Mouse (Mus musculus): ENCODE measurements at regions not wholly inside any gene's neighbourhood (a gene's known extent, or its start where the extent isn't known, plus 50 kb on each side); places are given as distances from the start of the nearest gene placed in this dataset.

DNA sequence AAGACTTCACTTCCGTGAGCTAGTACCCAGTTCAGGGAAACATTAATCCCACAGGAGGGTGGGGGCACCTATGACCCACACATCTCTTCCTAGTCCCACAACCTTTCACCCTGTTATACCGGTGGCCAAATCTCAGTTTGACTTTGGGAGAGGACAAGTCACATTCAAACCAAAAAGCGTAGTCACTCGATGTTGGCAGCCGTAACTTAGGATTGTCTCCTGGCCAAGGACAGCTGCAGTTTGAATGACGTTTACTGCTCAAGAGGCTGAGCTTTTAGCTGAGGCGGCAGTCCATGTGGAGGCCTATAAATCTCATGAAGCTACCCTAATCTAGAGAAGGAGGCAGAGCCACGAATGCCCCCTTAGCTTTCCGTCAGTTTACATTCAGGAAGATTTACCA, 117.0 kb upstream of the Tmem164 start:
- H3K4me1 ChIP-seq (ENCODE audit: insufficient read depth) = no peaks in the 10 kb centered on the region
- no peaks in the 10 kb centered on the region for H3K27me3 ChIP-seq (ENCODE audit: insufficient read depth, low read length)
- H3K27ac ChIP-seq (ENCODE audit: low read depth, low read length) = no peak overlapping the region
- no peaks in the 10 kb centered on the region for H3K36me3 ChIP-seq (ENCODE audit: insufficient read depth)
- WGBS = 75% methylated on average over 9 of the region's 9 CpGs
- no peak overlapping the region for H3K4me3 ChIP-seq (ENCODE audit: low read depth, low read length)
- no peak overlapping the region for H3K4me2 ChIP-seq (ENCODE audit: low read depth)
- no peak for DNase-seq
- ATAC-seq = no peak
- H3K9me3 ChIP-seq (ENCODE audit: low read length) = no peaks in the 10 kb centered on the region
- H3K9ac ChIP-seq = no peak overlapping the region
- TF ChIP-seq CTCF (IDR thresholded peaks at IDR 0.05; ENCODE audit: low read depth) = no peak

GRCm38 (mm10) chrX:142571772-142572171, 109.4 kb upstream of the Tmem164 start:
- Histone ChIP-seq H3K27ac (ENCODE audit: low read depth, low read length) (no peak overlapping the region), H3K4me3 (ENCODE audit: low read depth, low read length) (no peak overlapping the region), H3K9ac (no peak overlapping the region), H3K4me2 (ENCODE audit: low read depth) (no peak overlapping the region), H3K4me1 (ENCODE audit: insufficient read depth) (no peaks in the 10 kb centered on the region), H3K9me3 (ENCODE audit: low read length) (no peaks in the 10 kb centered on the region), H3K27me3 (ENCODE audit: insufficient read depth, low read length) (no peaks in the 10 kb centered on the region), H3K36me3 (ENCODE audit: insufficient read depth) (no peaks in the 10 kb centered on the region)
- ATAC-seq (no peak), DNase-seq (no peak)
- no peak for TF ChIP-seq CTCF (IDR thresholded peaks at IDR 0.05; ENCODE audit: low read depth)

- no peak for DNase-seq
- no peak overlapping the region for H3K4me2 ChIP-seq (ENCODE audit: low read depth)
- WGBS = 91% methylated on average over 4 of the region's 4 CpGs
Measured at GRCm38 (mm10) chrX:142574022-142574421, 107.2 kb upstream of the Tmem164 start.

GRCm38 (mm10) chrX:142574945-142575710, 106.1 kb upstream of the Tmem164 start:
- Histone ChIP-seq H3K27me3 (ENCODE audit: insufficient read depth, low read length) (no peaks in the 10 kb centered on the region), H3K27ac (ENCODE audit: low read depth, low read length) (no peak overlapping the region), H3K4me2 (ENCODE audit: low read depth) (no peak overlapping the region), H3K4me3 (ENCODE audit: low read depth, low read length) (no peak overlapping the region), H3K4me1 (ENCODE audit: insufficient read depth) (no peaks in the 10 kb centered on the region), H3K9ac (no peak overlapping the region), H3K36me3 (ENCODE audit: insufficient read depth) (no peaks in the 10 kb centered on the region), H3K9me3 (ENCODE audit: low read length) (no peaks in the 10 kb centered on the region)
- ATAC-seq = no peak
- TF ChIP-seq CTCF (IDR thresholded peaks at IDR 0.05; ENCODE audit: low read depth) = no peak
- no peak for DNase-seq
- WGBS = 58% methylated on average over 10 of the region's 10 CpGs

More at GRCm38 (mm10) chrX:142574022-142574421, 107.2 kb upstream of the Tmem164 start:
- Histone ChIP-seq H3K9ac (no peak overlapping the region), H3K27ac (ENCODE audit: low read depth, low read length) (no peak overlapping the region), H3K27me3 (ENCODE audit: insufficient read depth, low read length) (no peaks in the 10 kb centered on the region), H3K4me1 (ENCODE audit: insufficient read depth) (no peaks in the 10 kb centered on the region), H3K36me3 (ENCODE audit: insufficient read depth) (no peaks in the 10 kb centered on the region), H3K9me3 (ENCODE audit: low read length) (no peaks in the 10 kb centered on the region), H3K4me3 (ENCODE audit: low read depth, low read length) (no peak overlapping the region)
- TF ChIP-seq CTCF (IDR thresholded peaks at IDR 0.05; ENCODE audit: low read depth) = no peak
- ATAC-seq = no peak

- no peaks in the 10 kb centered on the region for H3K36me3 ChIP-seq (ENCODE audit: insufficient read depth)
- H3K27me3 ChIP-seq (ENCODE audit: insufficient read depth, low read length) = no peaks in the 10 kb centered on the region
- no peak overlapping the region for H3K27ac ChIP-seq (ENCODE audit: low read depth, low read length)
- ATAC-seq (no peak), DNase-seq (no peak)
- H3K9ac ChIP-seq = no peak overlapping the region
- 64% methylated on average over 3 of the region's 3 CpGs for WGBS
- H3K4me1 ChIP-seq (ENCODE audit: insufficient read depth) = no peaks in the 10 kb centered on the region
- no peak overlapping the region for H3K4me2 ChIP-seq (ENCODE audit: low read depth)
- no peak overlapping the region for H3K4me3 ChIP-seq (ENCODE audit: low read depth, low read length)
- H3K9me3 ChIP-seq (ENCODE audit: low read length) = no peaks in the 10 kb centered on the region
- TF ChIP-seq CTCF (IDR thresholded peaks at IDR 0.05; ENCODE audit: low read depth) = no peak
Measured at GRCm38 (mm10) chrX:142576127-142576526, 105.1 kb upstream of the Tmem164 start.

DNA sequence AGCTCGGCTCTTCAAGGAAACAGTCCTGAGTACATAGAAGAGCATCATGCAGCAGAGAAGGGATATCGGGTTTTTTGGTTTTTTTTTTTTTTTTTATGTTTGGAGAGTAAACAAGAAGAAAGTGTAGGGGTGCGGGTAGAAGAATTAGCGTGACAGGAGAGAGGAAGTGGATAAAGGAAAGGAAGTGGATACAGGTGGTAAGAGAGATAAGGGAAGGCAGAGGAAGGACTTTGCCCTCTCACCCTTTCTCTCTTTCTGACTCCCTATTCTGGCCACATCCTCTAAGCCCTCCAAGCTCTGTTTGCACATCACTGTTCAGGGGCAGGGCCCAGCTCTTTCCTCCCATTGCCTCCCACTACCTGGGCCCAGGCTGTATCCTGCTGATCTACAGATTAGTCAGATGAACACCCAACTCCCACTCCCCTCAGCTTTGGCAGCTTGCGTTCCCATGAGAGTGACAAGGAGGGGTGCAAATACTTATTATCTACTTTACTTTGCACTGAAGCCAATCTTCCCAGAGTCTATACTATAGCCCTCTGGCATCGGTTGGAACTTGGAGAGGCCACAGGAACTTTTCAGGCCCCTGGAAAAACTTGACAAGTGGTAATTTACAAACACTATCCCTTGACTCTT, 103.6 kb upstream of the Tmem164 start:
- Histone ChIP-seq H3K4me3 (ENCODE audit: low read depth, low read length) (no peak overlapping the region), H3K9ac (no peak overlapping the region), H3K4me1 (ENCODE audit: insufficient read depth) (no peaks in the 10 kb centered on the region), H3K9me3 (ENCODE audit: low read length) (no peaks in the 10 kb centered on the region), H3K27ac (ENCODE audit: low read depth, low read length) (no peak overlapping the region), H3K27me3 (ENCODE audit: insufficient read depth, low read length) (no peaks in the 10 kb centered on the region), H3K36me3 (ENCODE audit: insufficient read depth) (no peaks in the 10 kb centered on the region), H3K4me2 (ENCODE audit: low read depth) (no peak overlapping the region)
- DNase-seq (no peak), ATAC-seq (no peak)
- WGBS = 82% methylated on average over 6 of the region's 6 CpGs
- no peak for TF ChIP-seq CTCF (IDR thresholded peaks at IDR 0.05; ENCODE audit: low read depth)

DNA sequence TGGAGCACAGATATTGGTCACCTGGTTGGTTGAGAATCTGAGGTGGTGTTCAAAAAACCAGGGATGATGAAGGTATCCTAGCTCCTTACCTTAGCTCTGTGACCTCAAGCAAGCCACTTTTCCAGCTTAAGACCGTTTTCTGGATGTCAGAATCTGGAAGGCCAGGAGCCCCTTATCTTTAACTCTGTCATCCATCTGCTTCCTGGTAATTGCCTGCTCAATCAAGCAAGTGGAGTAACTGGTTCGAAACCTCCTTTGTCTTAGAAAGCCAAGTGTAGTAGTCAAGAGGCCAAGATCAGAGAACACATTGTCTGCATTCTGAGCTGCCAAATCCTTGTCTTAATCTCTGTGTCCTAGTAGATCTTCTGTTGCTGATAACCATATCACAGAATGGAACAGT, 95.9 kb upstream of the Tmem164 start:
- Histone ChIP-seq H3K4me1 (ENCODE audit: insufficient read depth) (no peaks in the 10 kb centered on the region), H3K9ac (no peak overlapping the region), H3K27me3 (ENCODE audit: insufficient read depth, low read length) (no peaks in the 10 kb centered on the region), H3K27ac (ENCODE audit: low read depth, low read length) (no peak overlapping the region), H3K9me3 (ENCODE audit: low read length) (no peaks in the 10 kb centered on the region), H3K36me3 (ENCODE audit: insufficient read depth) (no peaks in the 10 kb centered on the region), H3K4me2 (ENCODE audit: low read depth) (no peak overlapping the region), H3K4me3 (ENCODE audit: low read depth, low read length) (no peak overlapping the region)
- WGBS = 75% methylated on average over 2 of the region's 2 CpGs
- DNase-seq (no peak), ATAC-seq (no peak)
- no peak for TF ChIP-seq CTCF (IDR thresholded peaks at IDR 0.05; ENCODE audit: low read depth)
